Mouse (Mus musculus) heart, embryonic 16.5 days (tissue): ENCODE results near the gene Prickle1. TPM values are rescaled to one million over a fixed set of nuclear protein-coding genes. Genes with fewer than 3 reads are reported as not detected.

ENCODE experiments used
- ATAC-seq: fragments of 200-750 bp; cut with Nextera tagmentation; replicated peaks from 2 replicates; pipeline ENCODE4 v1.8.0; 2017; ENCODE audit warnings: moderate number of reproducible peaks; ENCODE audit not compliant: insufficient read depth, low FRiP score; ENCODE audit errors: extremely low read depth
- H3K27ac ChIP-seq: fragments of 300-500 bp; sonication (generic); 2 replicates; pipeline ENCODE4 v1.5.1; 2014; ENCODE audit warnings: mild to moderate bottlenecking, low read length, control low read depth, moderate library complexity
- H3K27me3 ChIP-seq: fragments of 300-500 bp; sonication (generic); 2 replicates; pipeline ENCODE4 v1.6.1; 2014; ENCODE audit warnings: low read length, mixed read lengths; ENCODE audit not compliant: control insufficient read depth, insufficient read depth
- H3K36me3 ChIP-seq: fragments of 300-500 bp; sonication (generic); 2 replicates; pipeline ENCODE4 v1.6.1; 2014; ENCODE audit not compliant: control insufficient read depth, insufficient read depth
- H3K4me1 ChIP-seq: fragments of 300-500 bp; sonication (generic); 2 replicates; pipeline ENCODE4 v1.6.1; 2014; ENCODE audit warnings: low read length, mixed read lengths; ENCODE audit not compliant: control insufficient read depth, insufficient read depth
- H3K4me2 ChIP-seq: fragments of 300-500 bp; sonication (generic); 2 replicates; pipeline ENCODE4 v1.6.1; 2014; ENCODE audit warnings: low read depth, mild to moderate bottlenecking, control low read depth, low read length
- H3K4me3 ChIP-seq: fragments of 300-500 bp; sonication (generic); 2 replicates; pipeline ENCODE4 v1.5.1; 2014; ENCODE audit warnings: mild to moderate bottlenecking, control low read depth, low read length
- H3K9ac ChIP-seq: fragments of 300-500 bp; sonication (generic); 2 replicates; pipeline ENCODE4 v1.6.1; 2014; ENCODE audit warnings: low read length, control low read depth
- H3K9me3 ChIP-seq: fragments of 300-500 bp; sonication (generic); replicated peaks from 2 replicates; pipeline ENCODE4 v1.6.1; 2016; ENCODE audit warnings: low read length; ENCODE audit not compliant: control insufficient read depth
- WGBS: fragments of 180-500 bp; shearing (Covaris S2); extraction: QIAGEN DNeasy Blood & Tissue Kit; methylation state at CpG from one replicate; pipeline ENCODE4 v1.1.7; 2014; 5-methylcytosine and 5-hydroxymethylcytosine counted together
- polyA plus RNA-seq: library from polyadenylated mRNA; unstranded; fragments of >200 nt; fragmentation: Nextera tagmentation; extraction: Ambion mirVana; gene quantifications from 2 replicates; pipeline ENCODE4 v1.2.1, GENCODE M21; 2015

Prickle1 gene
- polyA plus RNA-seq, 1 experiment from 2014 or later = 31.0 TPM

DNA sequence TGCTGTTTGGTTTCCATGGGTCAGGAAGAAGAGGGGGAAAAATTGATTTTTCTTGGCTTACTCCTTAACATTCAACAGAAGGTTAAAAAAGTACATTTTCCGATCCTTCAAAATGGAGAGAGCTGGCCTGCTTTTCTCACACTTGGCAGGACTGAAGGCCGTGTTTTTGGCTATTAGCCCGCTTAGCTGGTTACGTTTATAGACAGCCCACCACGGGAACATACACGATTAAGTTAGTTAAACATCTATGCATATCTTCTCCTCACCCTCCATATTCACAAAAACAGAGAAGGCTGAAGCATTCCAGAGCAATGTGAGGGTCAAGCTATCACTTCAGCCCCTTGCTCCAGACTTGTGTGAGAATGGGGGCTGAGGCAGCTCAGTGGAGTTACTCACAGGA is 7.3 kb downstream of the Prickle1 start:
- no peaks in the 10 kb centered on the region for H3K9me3 ChIP-seq
- ATAC-seq = no peak
- H3K36me3 ChIP-seq = 0 out of 2 replicates have a peak, but pooled peaks cover 5% of the 10 kb centered on the region
- no peak overlapping the region for H3K9ac ChIP-seq
- no peak overlapping the region for H3K4me2 ChIP-seq
- no peaks in the 10 kb centered on the region for H3K27me3 ChIP-seq
- H3K4me1 ChIP-seq = peaks cover 49% of the 10 kb centered on the region
- peak overlapping the region; percentile 59 for H3K27ac ChIP-seq
- H3K4me3 ChIP-seq = no peak overlapping the region
- WGBS = 61% methylated on average over 6 of the region's 6 CpGs

DNA sequence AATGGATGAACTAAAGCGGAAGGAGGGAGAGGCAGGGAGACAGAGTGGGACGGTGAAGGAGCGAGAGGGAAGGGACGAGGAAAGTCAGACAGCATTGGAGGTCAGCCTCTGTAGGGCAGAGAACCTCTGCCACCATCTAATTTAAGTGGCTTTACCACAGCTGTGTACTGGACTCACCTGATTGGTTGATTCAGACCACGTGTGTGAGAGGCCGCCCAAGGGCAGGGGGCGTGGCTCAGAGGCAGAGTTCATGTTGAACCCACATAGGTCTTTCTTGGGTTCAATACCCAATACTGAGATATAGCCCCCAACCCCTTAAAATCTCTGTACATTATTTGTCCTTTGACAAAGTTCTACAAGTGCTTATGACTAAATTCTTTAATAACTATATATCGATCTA is 8.0 kb downstream of the Prickle1 start:
- no peak overlapping the region for H3K4me3 ChIP-seq
- no peaks in the 10 kb centered on the region for H3K9me3 ChIP-seq
- ATAC-seq = no peak
- no peaks in the 10 kb centered on the region for H3K27me3 ChIP-seq
- 0 out of 2 replicates have a peak, but pooled peaks cover 5% of the 10 kb centered on the region for H3K36me3 ChIP-seq
- H3K9ac ChIP-seq = no peak overlapping the region
- WGBS = 81% methylated on average over 8 of the region's 8 CpGs
- H3K27ac ChIP-seq = no peak overlapping the region; the same call in 1 of the 2 replicates
- H3K4me2 ChIP-seq = no peak overlapping the region
- peaks cover 46% of the 10 kb centered on the region for H3K4me1 ChIP-seq

DNA sequence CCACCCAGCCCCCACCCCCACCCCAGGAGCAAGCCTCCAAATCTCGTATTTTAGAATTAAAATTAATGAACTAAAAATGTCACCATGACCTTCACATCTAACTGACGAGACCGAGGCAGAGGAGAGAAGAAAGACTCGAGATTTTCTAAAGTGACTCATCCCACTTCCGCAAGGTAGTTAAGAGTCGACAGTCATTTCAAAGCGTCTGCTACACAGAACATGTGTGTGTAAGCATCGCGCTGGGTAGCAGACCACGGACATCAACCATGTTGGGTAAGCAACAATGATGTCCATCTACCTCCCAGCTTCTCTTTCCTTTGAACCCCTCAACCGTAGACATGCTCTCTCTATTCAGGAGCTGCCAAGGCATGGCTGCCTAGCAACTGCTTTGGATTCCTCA is 12.6 kb downstream of the Prickle1 start:
- peaks cover 13% of the 10 kb centered on the region for H3K4me1 ChIP-seq
- no peak overlapping the region for H3K27ac ChIP-seq
- H3K36me3 ChIP-seq = peaks cover 7% of the 10 kb centered on the region; the same call in 1 of the 2 replicates
- 91% methylated on average over 11 of the region's 11 CpGs for WGBS
- no peaks in the 10 kb centered on the region for H3K27me3 ChIP-seq
- H3K4me3 ChIP-seq = no peak overlapping the region
- H3K9me3 ChIP-seq = no peaks in the 10 kb centered on the region
- no peak for ATAC-seq
- no peak overlapping the region for H3K4me2 ChIP-seq
- H3K9ac ChIP-seq = no peak overlapping the region

DNA sequence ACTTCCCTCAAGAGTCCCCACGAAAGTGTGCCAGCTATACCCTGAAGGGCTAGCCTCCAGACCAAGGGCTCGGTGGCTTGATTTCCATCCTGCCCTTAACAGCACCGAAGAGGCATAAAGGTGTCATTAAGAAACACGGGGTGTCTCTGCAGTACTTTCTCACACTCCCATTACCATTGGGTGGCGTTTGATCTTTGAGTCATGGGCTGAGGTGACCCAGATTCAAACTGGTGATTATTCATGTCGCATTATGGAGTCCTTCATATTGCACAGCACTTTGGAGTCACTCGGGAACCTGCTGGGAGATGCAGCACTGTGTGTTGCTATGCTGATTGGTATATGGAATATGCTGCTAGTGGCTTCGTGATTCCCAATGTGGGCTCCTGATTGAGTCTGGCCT is 14.0 kb downstream of the Prickle1 start:
- Histone ChIP-seq H3K4me1 (peaks cover 7% of the 10 kb centered on the region; the same call in 1 of the 2 replicates), H3K9ac (no peak overlapping the region), H3K4me3 (no peak overlapping the region), H3K36me3 (peaks cover 10% of the 10 kb centered on the region; the same call in 1 of the 2 replicates), H3K27ac (no peak overlapping the region), H3K9me3 (peaks cover 2% of the 10 kb centered on the region; the same call in 1 of the 2 replicates), H3K27me3 (no peaks in the 10 kb centered on the region), H3K4me2 (no peak overlapping the region)
- no peak for ATAC-seq
- WGBS = 88% methylated on average over 8 of the region's 8 CpGs

DNA sequence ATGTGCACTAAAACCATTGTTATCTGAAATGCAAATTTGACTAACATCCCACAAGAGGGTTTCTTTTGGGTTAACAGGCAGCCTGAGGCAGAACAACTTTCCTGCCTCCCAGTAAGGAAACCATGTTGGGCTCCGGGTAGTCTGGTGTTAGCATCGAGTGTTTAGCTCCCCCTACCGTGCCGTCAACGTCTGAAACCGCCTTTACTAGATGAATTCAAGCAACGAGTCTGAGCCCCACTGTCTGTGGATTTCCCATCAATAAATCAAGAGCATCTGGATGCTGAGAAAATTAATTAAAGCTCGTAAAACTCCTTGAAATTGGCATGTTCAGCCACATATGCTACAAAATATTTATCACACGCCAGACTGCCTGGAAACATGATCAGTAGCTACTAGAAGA is 15.8 kb downstream of the Prickle1 start:
- Histone ChIP-seq H3K27ac (no peak overlapping the region), H3K4me3 (no peak overlapping the region), H3K4me2 (no peak overlapping the region), H3K4me1 (peaks cover 11% of the 10 kb centered on the region; the same call in 1 of the 2 replicates), H3K9ac (no peak overlapping the region), H3K36me3 (peaks cover 8% of the 10 kb centered on the region; the same call in 1 of the 2 replicates), H3K9me3 (peaks cover 2% of the 10 kb centered on the region; the same call in 1 of the 2 replicates), H3K27me3 (no peaks in the 10 kb centered on the region)
- WGBS = 61% methylated on average over 9 of the region's 9 CpGs
- ATAC-seq = no peak

DNA sequence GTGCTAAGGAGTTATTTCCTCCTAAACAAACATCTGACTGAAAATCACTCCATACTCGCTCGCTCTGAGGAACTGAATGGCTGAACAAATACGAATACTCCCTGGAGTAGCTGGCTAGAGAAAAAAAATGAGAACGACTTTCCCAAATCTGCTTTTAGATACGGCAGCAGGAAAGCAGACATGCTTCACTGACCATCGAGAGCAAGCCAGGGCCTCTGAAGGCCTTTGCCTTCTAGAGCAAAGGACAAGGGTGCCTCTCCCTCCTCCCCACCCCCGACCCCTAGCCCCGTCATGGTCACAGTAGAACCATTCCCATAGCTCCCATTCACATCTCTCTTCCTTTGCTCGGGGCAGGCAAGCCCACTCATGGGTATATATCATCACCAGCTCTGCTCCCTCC is 16.6 kb downstream of the Prickle1 start:
- H3K4me3 ChIP-seq = no peak overlapping the region
- H3K27me3 ChIP-seq = no peaks in the 10 kb centered on the region
- ATAC-seq = no peak
- H3K27ac ChIP-seq = no peak overlapping the region
- no peak overlapping the region for H3K9ac ChIP-seq
- H3K4me1 ChIP-seq = peaks cover 8% of the 10 kb centered on the region; the same call in 1 of the 2 replicates
- peaks cover 5% of the 10 kb centered on the region; the same call in 1 of the 2 replicates for H3K36me3 ChIP-seq
- WGBS = 85% methylated on average over 9 of the region's 9 CpGs
- no peak overlapping the region for H3K4me2 ChIP-seq
- H3K9me3 ChIP-seq = peaks cover 2% of the 10 kb centered on the region; the same call in 1 of the 2 replicates

DNA sequence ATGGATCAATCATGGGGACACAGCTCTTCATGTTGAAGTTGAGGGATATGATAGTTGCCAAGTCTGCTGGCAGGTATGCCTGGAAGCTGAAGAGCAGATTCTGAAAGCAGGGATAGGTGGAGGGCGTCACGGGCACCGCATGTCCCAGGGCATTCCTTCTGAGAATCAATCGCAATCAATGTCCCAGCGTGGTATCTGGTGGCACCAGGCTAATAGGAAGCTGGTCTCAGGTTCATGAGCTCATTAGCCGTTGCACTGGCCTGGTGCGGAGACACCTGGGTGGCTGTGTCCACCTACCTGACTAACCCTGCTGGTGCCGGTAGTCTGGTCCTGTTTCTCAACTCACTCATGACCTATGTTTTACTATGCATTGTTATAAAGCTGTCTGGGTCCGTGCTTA is 19.3 kb downstream of the Prickle1 start:
- no peaks in the 10 kb centered on the region for H3K27me3 ChIP-seq
- 74% methylated on average over 9 of the region's 9 CpGs for WGBS
- no peak overlapping the region for H3K9ac ChIP-seq
- no peak for ATAC-seq
- peaks cover 8% of the 10 kb centered on the region; the same call in 1 of the 2 replicates for H3K4me1 ChIP-seq
- H3K4me3 ChIP-seq = no peak overlapping the region
- H3K36me3 ChIP-seq = peaks cover 10% of the 10 kb centered on the region; the same call in 1 of the 2 replicates
- H3K9me3 ChIP-seq = peaks cover 7% of the 10 kb centered on the region; the same call in 1 of the 2 replicates
- no peak overlapping the region for H3K4me2 ChIP-seq
- no peak overlapping the region for H3K27ac ChIP-seq

DNA sequence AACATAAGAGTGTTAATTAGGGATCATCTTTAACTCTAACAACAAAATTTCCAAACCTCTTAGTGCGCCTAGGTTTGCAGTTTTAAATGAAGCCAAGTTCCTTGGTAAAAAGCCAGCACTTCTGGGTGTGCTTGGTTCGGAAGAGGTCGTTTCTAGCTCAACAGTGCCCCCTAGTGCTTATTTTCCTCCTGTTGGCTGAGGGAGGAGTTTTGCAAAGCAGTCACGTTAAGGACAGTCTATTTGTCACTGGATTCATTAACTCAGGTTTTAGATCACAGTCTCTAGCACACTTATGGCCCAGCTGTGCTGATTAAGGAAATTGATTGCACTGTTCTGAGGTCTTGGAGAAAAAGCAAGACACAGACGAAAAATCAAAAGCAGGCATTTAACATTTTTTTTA is 19.8 kb downstream of the Prickle1 start:
- Histone ChIP-seq H3K4me2 (no peak overlapping the region), H3K9me3 (peaks cover 7% of the 10 kb centered on the region; the same call in 1 of the 2 replicates), H3K27ac (no peak overlapping the region), H3K27me3 (no peaks in the 10 kb centered on the region), H3K4me1 (peaks cover 10% of the 10 kb centered on the region), H3K9ac (no peak overlapping the region), H3K36me3 (peaks cover 10% of the 10 kb centered on the region; the same call in 1 of the 2 replicates), H3K4me3 (no peak overlapping the region)
- WGBS = 15% methylated on average over 5 of the region's 5 CpGs
- peak; percentile 61; the same call in 1 of the 2 replicates for ATAC-seq

DNA sequence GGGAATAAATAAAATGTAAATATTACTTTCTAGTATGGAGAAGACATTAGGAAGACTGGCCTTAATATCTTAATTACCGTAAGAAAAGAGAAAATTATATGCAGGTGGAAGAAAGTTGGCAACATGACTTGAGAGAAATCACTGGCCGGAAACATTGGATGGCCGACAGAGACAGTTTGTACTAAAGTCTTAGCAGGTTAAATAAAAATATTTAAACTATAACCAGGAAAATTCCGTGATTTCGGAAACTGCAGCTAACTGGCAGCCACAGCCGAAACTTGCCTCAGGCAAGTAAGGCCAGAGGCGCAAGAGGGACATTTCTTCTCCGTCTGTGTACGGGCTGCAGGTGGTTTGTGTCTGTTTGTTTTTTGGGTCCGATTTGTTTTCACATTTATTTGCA is 22.8 kb downstream of the Prickle1 start:
- H3K27me3 ChIP-seq = no peaks in the 10 kb centered on the region
- H3K4me3 ChIP-seq = no peak overlapping the region
- WGBS = 96% methylated on average over 10 of the region's 10 CpGs
- peaks cover 7% of the 10 kb centered on the region; the same call in 1 of the 2 replicates for H3K36me3 ChIP-seq
- peaks cover 19% of the 10 kb centered on the region for H3K4me1 ChIP-seq
- ATAC-seq = no peak
- H3K4me2 ChIP-seq = no peak overlapping the region
- peaks cover 7% of the 10 kb centered on the region; the same call in 1 of the 2 replicates for H3K9me3 ChIP-seq
- H3K9ac ChIP-seq = no peak overlapping the region
- no peak overlapping the region for H3K27ac ChIP-seq
